ENCODE assay signal across 26 mouse cellular contexts in genomic region chrX:70169737-70170136, GRCm38 (mm10).
A peak's percentile ranks its signal among the peaks of the same experiment; 100 is the strongest.
DNase-seq lines count a peak whose midpoint lies in the region; ATAC-seq and TF ChIP-seq lines count a peak whose summit lies in the region.
"Had no signal": no experiment of that assay in that cellular context is flagged by ENCODE, and none has a peak within 500 bp of the region (broad histone marks: within the 10 kb centered on the region; RNA-seq: fewer than 3 reads in every experiment).

No protein-coding gene starts in this region.

- no peak overlapping the region for H3K4me2 ChIP-seq in hindbrain, embryonic 14.5 days (replicated peaks)
- no peak overlapping the region for H3K4me2 ChIP-seq in hindbrain, embryonic 11.5 days (replicated peaks; ENCODE audit: low read depth, low read length)
- H3K4me2 ChIP-seq in lung, embryonic 14.5 days, result no peak overlapping the region
- no peak overlapping the region for H3K4me2 ChIP-seq in midbrain, embryonic 15.5 days
- H3K4me2 ChIP-seq: embryonic facial prominence, embryonic 12.5 days; embryonic facial prominence, embryonic 15.5 days; heart, embryonic 13.5 days; hindbrain, embryonic 12.5 days had no signal

- H3K4me1 ChIP-seq in hindbrain, embryonic 14.5 days (replicated peaks; ENCODE audit: control insufficient read depth, insufficient read depth, low read length), result 0 out of 2 replicates have a peak, but pooled peaks cover 4% of the 10 kb centered on the region
- H3K4me1 ChIP-seq in hindbrain, embryonic 11.5 days (replicated peaks; ENCODE audit: control insufficient read depth, insufficient read depth, low read length), result no peaks in the 10 kb centered on the region
- H3K4me1 ChIP-seq in lung, embryonic 14.5 days (ENCODE audit: insufficient read depth), result no peaks in the 10 kb centered on the region
- H3K4me1 ChIP-seq in midbrain, embryonic 15.5 days, result 0 out of 2 replicates have a peak, but pooled peaks cover 3% of the 10 kb centered on the region
- H3K4me1 ChIP-seq: embryonic facial prominence, embryonic 12.5 days; embryonic facial prominence, embryonic 15.5 days; heart, embryonic 10.5 days; heart, embryonic 13.5 days; hindbrain, embryonic 12.5 days had no signal

- H3K9me3 ChIP-seq in hindbrain, embryonic 14.5 days (ENCODE audit: control insufficient read depth, low read length), result no peaks in the 10 kb centered on the region
- H3K9me3 ChIP-seq in hindbrain, embryonic 11.5 days (ENCODE audit: control insufficient read depth, low read length), result no peaks in the 10 kb centered on the region
- H3K9me3 ChIP-seq in lung, embryonic 14.5 days (ENCODE audit: low read depth, low read length), result no peaks in the 10 kb centered on the region
- no peaks in the 10 kb centered on the region for H3K9me3 ChIP-seq in midbrain, embryonic 15.5 days
- H3K9me3 ChIP-seq: embryonic facial prominence, embryonic 12.5 days; embryonic facial prominence, embryonic 15.5 days; heart, embryonic 10.5 days; heart, embryonic 13.5 days; hindbrain, embryonic 12.5 days had no signal

- no peak overlapping the region for H3K4me3 ChIP-seq in hindbrain, embryonic 14.5 days (replicated peaks; ENCODE audit: low read length)
- H3K4me3 ChIP-seq in hindbrain, embryonic 11.5 days (ENCODE audit: low read depth, low read length), result no peak overlapping the region
- H3K4me3 ChIP-seq in lung, embryonic 14.5 days (ENCODE audit: low read depth, low read length), result no peak overlapping the region
- H3K4me3 ChIP-seq in midbrain, embryonic 15.5 days, result no peak overlapping the region
- H3K4me3 ChIP-seq: embryonic facial prominence, embryonic 12.5 days; embryonic facial prominence, embryonic 15.5 days; heart, adult 2 months; heart, embryonic 10.5 days; heart, embryonic 13.5 days; hindbrain, embryonic 12.5 days had no signal

- peak; percentile 30 for DNase-seq in hindbrain, embryonic 14.5 days (ENCODE audit: low spot score)
- DNase-seq in hindbrain, embryonic 11.5 days (ENCODE audit: low spot score), result no peak
- peak; percentile 10 for DNase-seq in lung, embryonic 14.5 days
- no peak for DNase-seq in lung, postnatal 10 days
- peak; percentile 74 for DNase-seq in brain, embryonic 14.5 days (ENCODE audit: low read depth)
- DNase-seq in spleen, adult 18-20 months, result no peak
- no peak for DNase-seq in layer of hippocampus, adult 11-12 months (ENCODE audit: low spot score)
- DNase-seq: adrenal gland, adult 2 months; adrenal gland, postnatal 14 days; cerebellum, adult 11-12 months; cerebellum, adult 8-10 months; cerebellum, postnatal 10 days; cerebellum, postnatal 36 days; gastrocnemius, postnatal 10 days; gastrocnemius, postnatal 36 days; heart, adult 2 months; heart, postnatal 14 days; heart, postnatal 4 days had no signal

- no peak overlapping the region for H3K9ac ChIP-seq in hindbrain, embryonic 14.5 days
- no peak overlapping the region for H3K9ac ChIP-seq in hindbrain, embryonic 11.5 days (ENCODE audit: low read depth, low read length)
- no peak overlapping the region for H3K9ac ChIP-seq in lung, embryonic 14.5 days
- H3K9ac ChIP-seq in midbrain, embryonic 15.5 days, result no peak overlapping the region
- H3K9ac ChIP-seq: embryonic facial prominence, embryonic 12.5 days; embryonic facial prominence, embryonic 15.5 days; heart, embryonic 13.5 days; hindbrain, embryonic 12.5 days had no signal

- H3K36me3 ChIP-seq in hindbrain, embryonic 14.5 days (replicated peaks; ENCODE audit: control insufficient read depth, insufficient read depth), result no peaks in the 10 kb centered on the region
- H3K36me3 ChIP-seq in hindbrain, embryonic 11.5 days (ENCODE audit: control insufficient read depth, insufficient read depth, low read length), result no peaks in the 10 kb centered on the region
- no peaks in the 10 kb centered on the region for H3K36me3 ChIP-seq in lung, embryonic 14.5 days (ENCODE audit: insufficient read depth)
- no peaks in the 10 kb centered on the region for H3K36me3 ChIP-seq in midbrain, embryonic 15.5 days (replicated peaks)
- H3K36me3 ChIP-seq: embryonic facial prominence, embryonic 12.5 days; embryonic facial prominence, embryonic 15.5 days; heart, embryonic 10.5 days; heart, embryonic 13.5 days; hindbrain, embryonic 12.5 days had no signal

- no peak for TF ChIP-seq CTCF in lung, embryonic 14.5 days (IDR thresholded peaks at IDR 0.05; ENCODE audit: low read depth)
- TF ChIP-seq CTCF in brain, embryonic 14.5 days (IDR thresholded peaks at IDR 0.05; ENCODE audit: borderline replicate concordance, extremely low read depth, insufficient read depth, insufficient read length), result no peak

- no peak overlapping the region for H3K27ac ChIP-seq in hindbrain, embryonic 14.5 days
- H3K27ac ChIP-seq in hindbrain, embryonic 11.5 days (ENCODE audit: low read depth, low read length), result no peak overlapping the region
- H3K27ac ChIP-seq in lung, embryonic 14.5 days (ENCODE audit: low read depth), result no peak overlapping the region
- H3K27ac ChIP-seq in midbrain, embryonic 15.5 days, result no peak overlapping the region
- H3K27ac ChIP-seq: embryonic facial prominence, embryonic 12.5 days; embryonic facial prominence, embryonic 15.5 days; heart, adult 2 months; heart, embryonic 10.5 days; heart, embryonic 13.5 days; hindbrain, embryonic 12.5 days had no signal

- WGBS in hindbrain, embryonic 14.5 days, result 30% methylated on average over 2 of the region's 2 CpGs
- WGBS in hindbrain, embryonic 11.5 days, result 58% methylated on average over 2 of the region's 2 CpGs
- 27% methylated on average over 2 of the region's 2 CpGs for WGBS in lung, embryonic 14.5 days
- 34% methylated on average over 2 of the region's 2 CpGs for WGBS in midbrain, embryonic 15.5 days

- no peak for ATAC-seq in hindbrain, embryonic 14.5 days (ENCODE audit: low FRiP score)
- ATAC-seq in hindbrain, embryonic 11.5 days (ENCODE audit: low FRiP score), result no peak
- no peak for ATAC-seq in lung, embryonic 14.5 days (ENCODE audit: insufficient read depth)
- peak; percentile 84; the same call in 1 of the 2 replicates for ATAC-seq in midbrain, embryonic 15.5 days (replicated peaks)
- ATAC-seq: CD4-positive, CD25-positive, alpha-beta regulatory T cell, adult 4 months; forebrain, embryonic 16.5 days had no signal

- H3K27me3 ChIP-seq in hindbrain, embryonic 14.5 days (ENCODE audit: control insufficient read depth, insufficient read depth, low read length), result no peaks in the 10 kb centered on the region
- no peaks in the 10 kb centered on the region for H3K27me3 ChIP-seq in hindbrain, embryonic 11.5 days (ENCODE audit: control insufficient read depth, insufficient read depth, low read length)
- H3K27me3 ChIP-seq in lung, embryonic 14.5 days (ENCODE audit: insufficient read depth, low read length), result no peaks in the 10 kb centered on the region
- no peaks in the 10 kb centered on the region for H3K27me3 ChIP-seq in midbrain, embryonic 15.5 days (replicated peaks)
- H3K27me3 ChIP-seq: embryonic facial prominence, embryonic 12.5 days; embryonic facial prominence, embryonic 15.5 days; heart, embryonic 13.5 days; hindbrain, embryonic 12.5 days had no signal

- TF ChIP-seq POLR2A in brain, embryonic 14.5 days (IDR thresholded peaks at IDR 0.05; ENCODE audit: borderline replicate concordance, extremely low read depth, insufficient read depth, insufficient read length, poor library complexity, severe bottlenecking), result no peak

Comparison
In these comparisons a context has a peak if more than half of its experiments do, and no peak if none do; other contexts are left out.
1. DNase-seq: peak in hindbrain, embryonic 14.5 days (single experiment), lung, embryonic 14.5 days (single experiment) and brain, embryonic 14.5 days (single experiment); none in hindbrain, embryonic 11.5 days (single experiment), lung, postnatal 10 days (single experiment), spleen, adult 18-20 months (0 of 2) and layer of hippocampus, adult 11-12 months (single experiment).